Mouse (Mus musculus): Measurements from ENCODE around the gene Dab2ip.

DNA sequence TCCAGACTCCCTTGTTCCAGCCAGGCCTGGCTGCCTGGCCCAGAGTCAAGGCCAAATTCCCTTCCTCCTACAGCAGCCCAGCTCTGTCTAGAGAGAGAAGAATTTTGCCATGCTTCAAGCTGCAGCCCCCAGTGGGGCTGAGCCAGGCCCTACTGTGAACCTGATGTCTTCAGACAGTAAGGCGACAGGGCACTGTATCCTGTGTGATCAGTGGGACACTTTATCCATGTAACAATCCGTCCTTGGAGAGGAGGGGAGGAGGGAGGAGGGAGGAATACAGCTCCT, 1.4 kb downstream of the Dab2ip start:
- no peak for TF ChIP-seq CTCF (IDR thresholded peaks at IDR 0.05; ENCODE audit: control insufficient read depth, insufficient read depth, insufficient replicate concordance, low read depth, low read length)
- no peak for TF ChIP-seq POLR2A (IDR thresholded peaks at IDR 0.05; ENCODE audit: control insufficient read depth, low read depth, low read length)

Data from testis, adult 2 months (tissue).